Mouse (Mus musculus): ENCODE measurements around the gene Dvl1.

The Dvl1 gene

DNA sequence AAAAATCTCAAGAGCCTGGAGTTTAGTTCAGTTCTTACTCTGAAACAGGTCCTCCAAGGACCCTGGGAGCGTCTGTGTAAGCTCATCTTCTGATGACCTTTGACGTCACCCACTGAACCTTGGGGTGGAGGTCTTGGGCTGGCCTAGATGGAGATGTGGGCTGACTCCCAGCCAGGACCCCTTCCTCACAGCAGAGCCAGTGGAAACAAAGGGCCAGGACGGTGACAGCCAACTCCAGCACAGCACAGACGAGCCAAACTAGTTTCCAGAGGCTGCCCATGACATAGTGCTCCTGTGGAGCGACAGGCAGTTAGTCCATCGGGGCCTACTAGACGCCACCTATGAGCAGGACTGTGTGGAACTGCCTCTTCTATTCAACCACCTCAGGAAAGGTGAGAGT is 61.1 kb downstream of the Dvl1 start:
- peak; percentile 2 to 3 for DNase-seq (ENCODE audit: low spot score in 2 of 2)

DNA sequence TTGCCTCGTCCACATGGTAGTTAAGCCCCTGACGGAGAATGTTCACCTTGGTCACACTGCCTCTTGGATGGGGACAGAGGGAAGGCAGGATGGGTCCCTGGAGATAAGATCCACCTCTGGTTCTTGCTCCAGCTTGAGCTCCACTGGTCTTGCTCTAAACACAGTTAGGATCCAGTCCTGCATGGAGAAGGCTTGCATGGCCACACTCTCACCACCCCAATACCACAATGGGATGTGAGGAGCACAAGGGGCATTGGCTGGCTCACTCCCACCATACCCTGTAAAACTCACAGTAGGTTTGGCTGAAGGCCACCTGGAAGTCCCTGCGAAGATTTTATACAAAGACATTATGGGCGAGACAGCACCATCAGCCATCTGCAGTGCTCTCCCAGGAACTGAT is 61.5 kb downstream of the Dvl1 start:
- DNase-seq (ENCODE audit: low spot score in 2 of 2) = peak in 1 of 2 experiments; percentile 2
